Mouse (Mus musculus) gastrocnemius, adult 2 months (tissue): ENCODE results near the gene Hsd17b13. TPM values are rescaled to one million over a fixed set of nuclear protein-coding genes. Genes with fewer than 3 reads are reported as not detected.
"Not testable (repeated sequence)": the region's sequence is repeated elsewhere in the genome, so short reads cannot be mapped to it uniquely, and the experiment has no call there.

ENCODE experiments used
- DNase-seq: peaks from one replicate; pipeline ENCODE4 v3.0.0; 2022
- H3K27ac ChIP-seq: fragments of 200-600 bp; 2 replicates; pipeline ENCODE4 v1.8.1; 2022; ENCODE audit warnings: mild to moderate bottlenecking
- H3K4me3 ChIP-seq: fragments of 200-600 bp; 2 replicates; pipeline ENCODE4 v1.8.1; 2022; ENCODE audit warnings: mild to moderate bottlenecking, moderate library complexity
- CTCF ChIP-seq: fragments of 200-600 bp; IDR thresholded peaks from 2 replicates; pipeline ENCODE4 v1.8.1; 2022; ENCODE audit warnings: antibody characterized with exemption, mild to moderate bottlenecking, moderate library complexity
- intact Hi-C: fragments of 180-260 bp; cut with DNase I; formaldehyde crosslinking; loops from one replicate; pipeline ENCODE4 v1.15.1; 2025
- long read RNA-seq, 2 experiments: library from polyadenylated mRNA; stranded (forward); transcript quantifications; one replicate each; pipeline ENCODE4 v2.0.0; 2021
- total RNA-seq, 2 experiments: library from RNA; stranded (reverse); gene quantifications; 2 replicates each; pipeline ENCODE4 v1.2.3; 2021

Hsd17b13 gene
- not detected for total RNA-seq
- long read RNA-seq, experiment 1, result 0 reads
- long read RNA-seq, experiment 2, result 0 reads

GRCm38 (mm10) chr5:103977297-103977696, at the start of gene Hsd17b13:
Gene Hsd17b13 (minus strand): TSS chr5:103977410.
- DNase-seq, result no peak
- no peak within 1 kb of the TSS for H3K4me3 ChIP-seq
- TF ChIP-seq CTCF, result no peak
- no peak within 1 kb of the TSS for H3K27ac ChIP-seq
- intact Hi-C loops, result no loop called here

GRCm38 (mm10) chr5:104025245-104025854, 48.1 kb upstream of the Hsd17b13 start:
- H3K27ac ChIP-seq, result peak overlapping the region; percentile 5; the same call in 1 of the 2 replicates
- peak overlapping the region; percentile 19; the same call in 1 of the 2 replicates for H3K4me3 ChIP-seq
- no peak for TF ChIP-seq CTCF
- intact Hi-C loops, result no loop called here
- no peak for DNase-seq

- intact Hi-C loops, result no loop called here
- no peak for TF ChIP-seq CTCF
- Histone ChIP-seq H3K27ac (peak overlapping the region; percentile 5; the same call in 1 of the 2 replicates), H3K4me3 (no peak overlapping the region; the same call in 1 of the 2 replicates)
- DNase-seq, result no peak
These were observed 47.6 kb upstream of the Hsd17b13 start for GRCm38 (mm10) chr5:104024762-104025161.

- DNase-seq, H3K4me3 ChIP-seq, H3K27ac ChIP-seq, intact Hi-C loops: not testable (repeated sequence)
These were observed 47.0 kb upstream of the Hsd17b13 start for GRCm38 (mm10) chr5:104024193-104024592.

GRCm38 (mm10) chr5:104023289-104024020, 46.2 kb upstream of the Hsd17b13 start:
- no peak overlapping the region for H3K4me3 ChIP-seq
- no peak overlapping the region for H3K27ac ChIP-seq
- no peak for DNase-seq
- intact Hi-C loops, result no loop called here
- no peak for TF ChIP-seq CTCF

- Histone ChIP-seq H3K4me3 (peak overlapping the region; percentile 79), H3K27ac (peak overlapping the region; percentile 94)
- DNase-seq, result no peak
- TF ChIP-seq CTCF, result no peak
- intact Hi-C loops, result no loop called here
These were observed 45.3 kb upstream of the Hsd17b13 start for GRCm38 (mm10) chr5:104022558-104022957.

- peak; percentile 91 for DNase-seq
- Histone ChIP-seq H3K27ac (peak within 1 kb of the TSS; percentile 94), H3K4me3 (peak within 1 kb of the TSS; percentile 79)
- intact Hi-C loops, result no loop called here
- no peak; the same call in 1 of the 2 replicates for TF ChIP-seq CTCF
These were observed 44.6 kb upstream of the Hsd17b13 start, which contains the start of gene Hsd17b11 for GRCm38 (mm10) chr5:104021597-104022378. Gene Hsd17b11 (minus strand): TSS chr5:104021919.

GRCm38 (mm10) chr5:104011419-104011818, 34.2 kb upstream of the Hsd17b13 start:
- no peak overlapping the region for H3K4me3 ChIP-seq
- no peak for TF ChIP-seq CTCF
- intact Hi-C loops, result loop anchor here (5.0 kb wide), 1 partner anchor 36 kb away; the partner anchor contains the start of gene Nudt9
- DNase-seq, result no peak
- no peak overlapping the region for H3K27ac ChIP-seq

- Histone ChIP-seq H3K4me3 (no peak overlapping the region), H3K27ac (no peak overlapping the region)
- no peak for DNase-seq
- intact Hi-C loops, result loop anchor here (5.0 kb wide), 1 partner anchor 37 kb away; the partner anchor contains the start of gene Nudt9
- no peak for TF ChIP-seq CTCF
These were observed 33.1 kb upstream of the Hsd17b13 start for GRCm38 (mm10) chr5:104010261-104010660.

GRCm38 (mm10) chr5:104009421-104009820, 32.2 kb upstream of the Hsd17b13 start:
- TF ChIP-seq CTCF, result no peak
- DNase-seq, result no peak
- intact Hi-C loops, result no loop called here
- H3K4me3 ChIP-seq, result no peak overlapping the region
- no peak overlapping the region for H3K27ac ChIP-seq

GRCm38 (mm10) chr5:104007801-104008200, 30.6 kb upstream of the Hsd17b13 start:
- no peak for DNase-seq
- Histone ChIP-seq H3K4me3 (no peak overlapping the region), H3K27ac (no peak overlapping the region)
- TF ChIP-seq CTCF, result no peak
- intact Hi-C loops, result no loop called here

GRCm38 (mm10) chr5:104006811-104007210, 29.6 kb upstream of the Hsd17b13 start:
- intact Hi-C loops, result no loop called here
- no peak for DNase-seq
- no peak overlapping the region for H3K27ac ChIP-seq
- H3K4me3 ChIP-seq, result no peak overlapping the region
- no peak for TF ChIP-seq CTCF
